Mouse (Mus musculus) spleen, postnatal 10 days (tissue): ENCODE results near the gene Plscr5.
"Not testable (repeated sequence)": the region's sequence is repeated elsewhere in the genome, so short reads cannot be mapped to it uniquely, and the experiment has no call there.

Experiments
- DNase-seq, 2 experiments: peaks; one replicate each; pipeline ENCODE4 v3.0.0; 2021 to 2022; ENCODE audit warnings: low spot score in 2 of 2

The Plscr5 gene

DNA sequence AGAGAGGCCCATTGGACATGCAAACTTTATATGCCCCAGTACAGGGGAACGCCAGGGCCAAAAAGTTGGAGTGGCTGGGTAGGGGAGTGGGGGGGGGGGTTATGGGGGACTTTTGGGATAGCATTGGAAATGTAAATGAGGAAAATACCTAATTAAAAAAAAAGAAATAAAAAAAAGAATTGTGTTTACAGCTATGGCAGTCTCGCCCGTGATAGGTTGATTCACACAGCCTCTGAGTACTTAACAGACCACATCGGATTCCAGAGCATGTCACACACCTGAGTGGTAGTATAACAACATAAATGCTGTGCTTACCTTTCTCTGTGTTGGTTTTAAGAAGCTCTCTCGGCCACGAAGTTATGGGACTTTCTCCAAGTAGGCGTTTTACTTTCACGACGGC, at the start of gene Plscr5:
Gene Plscr5 (plus strand): TSS at position 301 of the 400 bp plus-strand sequence.
- not testable (repeated sequence) for DNase-seq

DNA sequence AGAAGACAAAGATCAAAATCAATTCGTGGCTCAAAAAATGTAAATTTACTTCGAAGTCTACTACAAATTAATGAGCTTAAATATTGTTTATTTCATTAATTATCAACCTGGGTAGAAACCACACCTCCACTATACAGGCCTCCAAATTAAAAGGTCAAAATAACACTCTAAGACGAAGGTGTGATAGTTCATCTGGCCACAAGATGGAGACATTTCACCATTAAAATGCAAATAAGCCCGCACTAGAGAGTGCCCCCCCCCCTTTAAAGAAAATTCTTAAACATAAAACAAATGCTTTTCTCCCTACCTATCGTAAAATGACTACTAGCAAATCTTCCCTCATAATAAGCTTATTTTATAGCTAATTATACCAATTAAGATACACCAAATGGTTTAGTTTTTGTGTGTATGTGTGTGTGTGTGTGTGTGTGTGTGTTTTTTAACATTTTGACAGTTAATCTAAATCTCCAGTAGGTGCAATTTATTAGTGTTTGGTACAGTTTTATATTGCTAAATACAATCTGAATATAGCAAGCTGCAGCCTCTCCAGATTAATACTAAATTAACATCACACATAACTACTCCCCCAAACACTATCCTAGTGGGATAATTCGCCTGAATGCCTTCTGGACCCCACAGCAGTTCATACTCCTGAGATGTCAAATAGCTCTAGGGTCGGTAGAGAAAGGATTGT, 45.0 kb upstream of the Plscr5 start:
- DNase-seq, result no peak

GRCm38 (mm10) chr9:92162213-92162612, 30.5 kb upstream of the Plscr5 start:
- no peak for DNase-seq

DNA sequence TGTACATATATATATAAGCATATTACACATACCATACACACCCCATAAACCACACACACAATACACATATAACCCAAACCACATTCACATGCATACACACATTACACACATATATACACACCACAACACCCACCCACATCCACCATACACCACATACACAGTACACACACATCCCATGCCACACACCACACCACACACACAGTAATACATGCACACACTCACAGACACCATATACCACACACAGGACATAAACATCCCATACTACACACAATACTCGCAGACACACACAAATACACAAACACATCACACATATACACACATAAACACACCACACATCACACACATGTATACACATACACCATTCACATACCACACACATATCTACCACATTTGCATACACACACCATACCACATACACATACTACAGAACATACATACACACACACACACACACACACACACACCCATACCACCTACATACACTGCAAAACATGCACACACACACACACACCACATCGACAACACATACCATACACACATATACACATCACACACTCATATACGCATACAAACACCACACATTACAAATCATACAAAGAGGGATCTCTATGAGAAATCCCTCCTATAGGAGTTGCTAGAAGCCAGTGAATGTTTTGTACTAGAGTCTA, 19.3 kb upstream of the Plscr5 start:
- no peak for DNase-seq

DNA sequence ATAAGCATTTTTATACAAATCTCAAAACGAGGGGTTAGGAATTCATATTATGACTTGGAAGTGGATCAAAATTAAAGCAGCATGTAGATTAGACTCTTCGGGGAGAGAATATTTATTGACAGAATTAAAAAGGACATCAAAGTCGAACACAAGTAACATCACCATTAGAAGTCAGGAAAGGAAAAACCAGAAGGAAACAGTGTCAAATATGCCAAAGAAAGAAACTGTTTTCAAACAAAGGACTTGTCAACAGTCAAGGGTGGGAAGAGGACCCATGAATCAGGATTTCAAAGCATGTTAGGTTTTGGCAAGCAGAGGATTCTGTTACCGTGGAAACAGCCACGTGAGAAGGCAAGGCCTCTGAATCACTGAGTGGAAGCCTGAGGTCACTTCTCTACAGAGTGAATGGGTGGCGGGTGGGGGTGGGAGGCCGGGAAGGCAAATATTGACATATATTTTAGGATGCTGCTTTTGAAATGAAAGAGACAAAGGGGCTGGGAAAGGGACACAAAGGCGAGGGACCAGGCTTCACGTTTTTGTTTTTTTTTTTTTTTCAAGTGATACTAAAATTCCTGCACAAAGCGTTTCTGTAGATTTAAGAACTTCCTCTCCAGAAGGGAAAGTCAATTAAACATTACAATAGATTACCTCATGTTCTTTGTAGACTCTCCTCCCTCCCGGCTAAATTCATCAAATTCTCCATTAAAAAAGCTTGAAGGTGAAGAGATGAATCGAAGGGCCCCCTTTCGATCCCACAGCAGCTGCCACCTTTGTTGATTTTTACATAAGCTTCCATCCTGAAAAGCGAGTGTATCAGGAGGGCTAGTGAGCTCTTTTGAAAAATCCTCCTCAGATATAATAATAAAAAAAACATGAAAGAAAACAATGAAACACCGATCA, 18.3 kb upstream of the Plscr5 start:
- no peak for DNase-seq

- no peak for DNase-seq
Observed at GRCm38 (mm10) chr9:92178861-92179469, 13.8 kb upstream of the Plscr5 start.

GRCm38 (mm10) chr9:92191295-92191694, 1.4 kb upstream of the Plscr5 start:
- DNase-seq, result no peak

- DNase-seq, result no peak
Observed at GRCm38 (mm10) chr9:92198408-92198807, 5.7 kb downstream of the Plscr5 start.

DNA sequence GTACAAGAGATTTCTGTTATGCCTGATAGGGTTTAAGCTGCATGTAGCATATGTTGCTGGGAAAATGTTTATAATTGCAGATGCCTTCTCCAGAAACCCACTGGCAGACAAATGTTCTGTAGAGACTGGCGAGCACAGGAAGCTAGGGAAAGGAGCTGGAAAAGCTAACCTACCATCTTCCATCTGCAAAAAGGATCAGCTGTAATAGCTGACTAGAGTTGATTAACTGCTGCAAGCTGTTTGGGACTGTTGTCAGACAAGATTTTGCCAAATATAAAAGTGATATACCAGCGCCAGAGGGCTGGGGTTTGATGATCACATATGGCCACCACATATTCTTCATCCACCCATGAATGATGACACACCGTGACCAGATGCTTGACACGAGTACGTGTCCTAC, 6.8 kb downstream of the Plscr5 start:
- no peak for DNase-seq

DNA sequence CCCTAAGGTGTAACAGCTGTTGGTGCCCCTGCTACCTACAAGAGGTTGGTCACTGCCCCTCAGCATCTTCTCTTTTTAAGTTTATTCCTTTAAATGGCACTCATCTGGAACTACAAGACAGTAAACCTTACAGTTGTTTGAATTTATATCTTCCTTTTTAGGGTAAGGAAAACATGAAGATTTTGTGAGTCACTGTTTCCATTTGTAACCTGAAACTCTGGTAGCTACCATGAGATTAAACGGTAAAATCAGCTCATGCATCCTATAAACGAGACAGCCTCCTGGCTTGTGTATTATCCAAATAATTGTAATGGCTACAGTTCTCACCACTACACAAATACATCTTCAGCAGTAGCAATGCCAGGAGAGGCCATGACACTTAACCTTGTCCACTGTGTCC, 11.7 kb downstream of the Plscr5 start:
- no peak for DNase-seq

DNA sequence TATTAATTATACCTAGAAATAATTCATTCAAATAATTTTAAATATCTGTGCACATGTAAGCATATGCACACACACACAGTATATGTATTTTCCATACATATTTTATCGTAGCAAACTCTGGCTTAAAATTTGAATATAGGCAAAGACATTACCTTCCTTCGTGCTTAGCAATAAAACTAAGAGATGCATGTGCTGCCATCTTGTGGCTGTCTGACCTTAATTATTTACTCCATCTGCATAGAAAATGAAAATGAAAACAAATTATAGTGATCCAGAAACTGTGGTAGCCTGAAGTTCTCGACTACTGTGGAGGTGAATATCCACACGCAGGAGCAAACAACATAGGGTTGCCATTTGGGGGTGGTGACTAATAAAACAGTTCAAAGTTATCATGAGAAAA, 14.6 kb downstream of the Plscr5 start:
- DNase-seq, result peak in 1 of 2 experiments; percentile 58

GRCm38 (mm10) chr9:92207757-92208156, 15.0 kb downstream of the Plscr5 start:
- no peak for DNase-seq

DNA sequence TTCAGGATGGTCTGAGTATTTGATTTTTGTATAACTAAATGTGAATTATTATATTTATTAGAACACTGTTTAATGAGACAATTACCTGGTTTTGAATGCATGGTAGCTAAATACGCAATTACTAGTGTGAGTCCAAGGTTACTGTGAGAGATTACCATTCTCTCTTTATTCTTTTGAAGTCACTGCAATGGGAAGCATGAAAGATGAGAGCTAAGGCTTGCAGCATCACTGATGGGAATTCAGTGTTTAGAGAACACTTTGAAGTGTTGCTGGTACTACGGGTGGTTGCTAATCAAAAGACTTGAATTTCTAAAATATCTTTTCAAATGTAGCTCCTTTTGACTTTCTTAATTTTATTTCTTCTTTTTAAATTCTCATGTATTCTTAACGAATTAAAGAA, 17.1 kb downstream of the Plscr5 start:
- DNase-seq, result no peak

- DNase-seq, result no peak
Observed at GRCm38 (mm10) chr9:92210386-92210967, 17.7 kb downstream of the Plscr5 start.

GRCm38 (mm10) chr9:92211048-92211447, 18.3 kb downstream of the Plscr5 start:
- no peak for DNase-seq

DNA sequence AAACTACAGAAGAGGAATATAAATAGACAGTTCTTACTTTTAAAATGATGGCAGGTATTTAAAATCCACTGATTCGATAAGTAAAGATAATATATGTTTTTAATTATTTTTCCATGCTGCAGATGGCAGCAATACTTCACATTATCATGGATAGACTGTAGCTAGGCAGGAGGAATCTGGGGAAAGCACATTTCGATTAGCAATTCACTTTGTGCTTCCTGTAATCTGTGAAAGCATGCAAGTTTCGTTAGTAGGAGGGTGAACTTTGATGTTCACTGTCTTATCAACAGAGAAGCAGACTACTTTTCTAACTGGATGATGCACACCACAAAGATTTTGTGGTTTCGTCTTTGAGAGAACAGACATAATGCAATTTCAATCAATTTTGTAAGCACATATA, 24.7 kb downstream of the Plscr5 start:
- no peak for DNase-seq

GRCm38 (mm10) chr9:92217896-92218295, 25.2 kb downstream of the Plscr5 start:
- no peak for DNase-seq

- no peak for DNase-seq
Observed at GRCm38 (mm10) chr9:92220151-92220550, 27.4 kb downstream of the Plscr5 start.

GRCm38 (mm10) chr9:92221480-92221879, 28.7 kb downstream of the Plscr5 start:
- DNase-seq, result no peak

- no peak for DNase-seq
Observed at GRCm38 (mm10) chr9:92224598-92225231, 32.0 kb downstream of the Plscr5 start.

GRCm38 (mm10) chr9:92226127-92226655, 33.5 kb downstream of the Plscr5 start:
- DNase-seq, result no peak
